Mouse (Mus musculus): ENCODE measurements around the gene Slc8a1. TPM values are rescaled to one million over a fixed set of nuclear protein-coding genes. Genes with fewer than 3 reads are reported as not detected.

The Slc8a1 gene
- polyA plus RNA-seq, 1 experiment: 73.8 TPM

GRCm38 (mm10) chr17:81513368-81513958, 224.7 kb downstream of the Slc8a1 start:
- TF ChIP-seq CTCF (IDR thresholded peaks at IDR 0.05; ENCODE audit: insufficient read depth, low read depth, low read length) (no peak), POLR2A (IDR thresholded peaks at IDR 0.05; ENCODE audit: insufficient read depth, low read depth, low read length) (no peak)
- no peak overlapping the region for H3K4me3 ChIP-seq (ENCODE audit: insufficient read depth, low read depth, low read length)
- WGBS: 48% methylated on average over 6 of the region's 6 CpGs
- no peak overlapping the region for H3K27ac ChIP-seq (ENCODE audit: insufficient read depth, low read depth, low read length)
- peaks cover 7% of the 10 kb centered on the region for H3K4me1 ChIP-seq (ENCODE audit: control insufficient read depth, insufficient read depth, low read length)

GRCm38 (mm10) chr17:81505162-81505685, 233.0 kb downstream of the Slc8a1 start:
- Histone ChIP-seq H3K27ac (ENCODE audit: insufficient read depth, low read depth, low read length) (no peak overlapping the region), H3K4me3 (ENCODE audit: insufficient read depth, low read depth, low read length) (no peak overlapping the region), H3K4me1 (ENCODE audit: control insufficient read depth, insufficient read depth, low read length) (peaks cover 4% of the 10 kb centered on the region; the same call in 1 of the 2 replicates)
- TF ChIP-seq CTCF (IDR thresholded peaks at IDR 0.05; ENCODE audit: insufficient read depth, low read depth, low read length) (no peak), POLR2A (IDR thresholded peaks at IDR 0.05; ENCODE audit: insufficient read depth, low read depth, low read length) (no peak)
- WGBS: 38% methylated on average over 5 of the region's 5 CpGs

- TF ChIP-seq CTCF (IDR thresholded peaks at IDR 0.05; ENCODE audit: insufficient read depth, low read depth, low read length) (no peak), POLR2A (IDR thresholded peaks at IDR 0.05; ENCODE audit: insufficient read depth, low read depth, low read length) (no peak)
- Histone ChIP-seq H3K4me3 (ENCODE audit: insufficient read depth, low read depth, low read length) (no peak overlapping the region), H3K27ac (ENCODE audit: insufficient read depth, low read depth, low read length) (no peak overlapping the region), H3K4me1 (ENCODE audit: control insufficient read depth, insufficient read depth, low read length) (peaks cover 4% of the 10 kb centered on the region; the same call in 1 of the 2 replicates)
- 98% methylated on average over 2 of the region's 2 CpGs for WGBS
Observed at GRCm38 (mm10) chr17:81504040-81504439, 234.1 kb downstream of the Slc8a1 start.

- 40% methylated on average over 3 of the region's 3 CpGs for WGBS
- TF ChIP-seq POLR2A (IDR thresholded peaks at IDR 0.05; ENCODE audit: insufficient read depth, low read depth, low read length) (no peak), CTCF (IDR thresholded peaks at IDR 0.05; ENCODE audit: insufficient read depth, low read depth, low read length) (no peak)
- H3K27ac ChIP-seq (ENCODE audit: insufficient read depth, low read depth, low read length): no peak overlapping the region
- peaks cover 4% of the 10 kb centered on the region; the same call in 1 of the 2 replicates for H3K4me1 ChIP-seq (ENCODE audit: control insufficient read depth, insufficient read depth, low read length)
- no peak overlapping the region for H3K4me3 ChIP-seq (ENCODE audit: insufficient read depth, low read depth, low read length)
Observed at GRCm38 (mm10) chr17:81502732-81503131, 235.4 kb downstream of the Slc8a1 start.

- no peak overlapping the region for H3K4me3 ChIP-seq (ENCODE audit: insufficient read depth, low read depth, low read length)
- no peak overlapping the region for H3K27ac ChIP-seq (ENCODE audit: insufficient read depth, low read depth, low read length)
- WGBS: 71% methylated on average over 5 of the region's 5 CpGs
- peaks cover 4% of the 10 kb centered on the region; the same call in 1 of the 2 replicates for H3K4me1 ChIP-seq (ENCODE audit: control insufficient read depth, insufficient read depth, low read length)
- no peak for TF ChIP-seq POLR2A (IDR thresholded peaks at IDR 0.05; ENCODE audit: insufficient read depth, low read depth, low read length)
- no peak for TF ChIP-seq CTCF (IDR thresholded peaks at IDR 0.05; ENCODE audit: insufficient read depth, low read depth, low read length)
Observed at GRCm38 (mm10) chr17:81500686-81501407, 237.3 kb downstream of the Slc8a1 start.

GRCm38 (mm10) chr17:81497919-81498318, 240.3 kb downstream of the Slc8a1 start:
- Histone ChIP-seq H3K27ac (ENCODE audit: insufficient read depth, low read depth, low read length) (no peak overlapping the region), H3K4me1 (ENCODE audit: control insufficient read depth, insufficient read depth, low read length) (peaks cover 3% of the 10 kb centered on the region; the same call in 1 of the 2 replicates), H3K4me3 (ENCODE audit: insufficient read depth, low read depth, low read length) (no peak overlapping the region)
- TF ChIP-seq CTCF (IDR thresholded peaks at IDR 0.05; ENCODE audit: insufficient read depth, low read depth, low read length): no peak
- TF ChIP-seq POLR2A (IDR thresholded peaks at IDR 0.05; ENCODE audit: insufficient read depth, low read depth, low read length): no peak

- Histone ChIP-seq H3K4me1 (ENCODE audit: control insufficient read depth, insufficient read depth, low read length) (0 out of 2 replicates have a peak, but pooled peaks cover 2% of the 10 kb centered on the region), H3K27ac (ENCODE audit: insufficient read depth, low read depth, low read length) (no peak overlapping the region), H3K4me3 (ENCODE audit: insufficient read depth, low read depth, low read length) (no peak overlapping the region)
- TF ChIP-seq CTCF (IDR thresholded peaks at IDR 0.05; ENCODE audit: insufficient read depth, low read depth, low read length) (no peak), POLR2A (IDR thresholded peaks at IDR 0.05; ENCODE audit: insufficient read depth, low read depth, low read length) (no peak)
- 58% methylated on average over 1 of the region's 1 CpGs for WGBS
Observed at GRCm38 (mm10) chr17:81496616-81497015, 241.6 kb downstream of the Slc8a1 start.

- H3K27ac ChIP-seq (ENCODE audit: insufficient read depth, low read depth, low read length): no peak overlapping the region
- H3K4me1 ChIP-seq (ENCODE audit: control insufficient read depth, insufficient read depth, low read length): 0 out of 2 replicates have a peak, but pooled peaks cover 2% of the 10 kb centered on the region
- no peak for TF ChIP-seq CTCF (IDR thresholded peaks at IDR 0.05; ENCODE audit: insufficient read depth, low read depth, low read length)
- TF ChIP-seq POLR2A (IDR thresholded peaks at IDR 0.05; ENCODE audit: insufficient read depth, low read depth, low read length): no peak
- WGBS: 71% methylated on average over 6 of the region's 6 CpGs
- H3K4me3 ChIP-seq (ENCODE audit: insufficient read depth, low read depth, low read length): no peak overlapping the region
Observed at GRCm38 (mm10) chr17:81492216-81492865, 245.8 kb downstream of the Slc8a1 start.

GRCm38 (mm10) chr17:81486388-81486787, 251.8 kb downstream of the Slc8a1 start:
- Histone ChIP-seq H3K27ac (ENCODE audit: insufficient read depth, low read depth, low read length) (no peak overlapping the region), H3K4me1 (ENCODE audit: control insufficient read depth, insufficient read depth, low read length) (peaks cover 5% of the 10 kb centered on the region), H3K4me3 (ENCODE audit: insufficient read depth, low read depth, low read length) (no peak overlapping the region)
- TF ChIP-seq CTCF (IDR thresholded peaks at IDR 0.05; ENCODE audit: insufficient read depth, low read depth, low read length) (no peak), POLR2A (IDR thresholded peaks at IDR 0.05; ENCODE audit: insufficient read depth, low read depth, low read length) (no peak)
- 57% methylated on average over 1 of the region's 1 CpGs for whole genome bisulfite sequencing
